Mouse (Mus musculus): ENCODE results near the gene Dip2b. TPM values are rescaled to one million over a fixed set of nuclear protein-coding genes. Genes with fewer than 3 reads are reported as not detected.

The Dip2b gene
- polyA plus RNA-seq, 1 experiment from 2014 or later: 11.0 TPM

GRCm38 (mm10) chr15:100145917-100146316 lies 107.5 kb downstream of the Dip2b start:
- 91% methylated on average over 3 of the region's 3 CpGs for WGBS
- Histone ChIP-seq H3K4me1 (peaks cover 14% of the 10 kb centered on the region; the same call in 1 of the 2 replicates), H3K36me3 (peaks cover 7% of the 10 kb centered on the region; the same call in 1 of the 2 replicates), H3K27me3 (no peaks in the 10 kb centered on the region), H3K9ac (no peak overlapping the region; the same call in 1 of the 2 replicates), H3K9me3 (no peaks in the 10 kb centered on the region), H3K27ac (no peak overlapping the region), H3K4me2 (replicated peaks) (no peak overlapping the region), H3K4me3 (no peak overlapping the region)
- no peak for ATAC-seq (ENCODE audit: low FRiP score, low read depth)

DNA sequence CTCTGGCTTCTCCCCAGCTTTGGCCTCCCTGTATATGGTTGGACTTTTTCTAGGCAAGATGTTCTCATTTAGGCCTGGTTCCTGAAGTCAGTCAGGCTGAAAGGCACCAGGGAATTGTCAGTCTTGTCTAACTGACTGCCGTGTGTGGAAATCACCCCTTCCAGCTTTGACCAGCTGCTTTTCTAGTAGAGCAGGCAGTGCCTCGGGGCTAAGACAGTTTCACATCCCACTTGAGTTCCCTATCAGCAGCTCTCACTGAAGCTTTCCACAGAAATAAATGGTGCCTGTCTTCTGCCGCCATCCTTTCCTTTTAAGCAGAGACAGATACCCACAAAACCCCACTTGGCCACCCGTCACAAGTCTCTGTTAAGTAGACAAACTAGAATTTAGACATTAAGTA lies 112.1 kb downstream of the Dip2b start:
- Histone ChIP-seq H3K4me3 (no peak overlapping the region), H3K9ac (no peak overlapping the region), H3K27me3 (no peaks in the 10 kb centered on the region), H3K4me2 (replicated peaks) (no peak overlapping the region), H3K36me3 (peaks cover 19% of the 10 kb centered on the region), H3K27ac (no peak overlapping the region; the same call in 1 of the 2 replicates), H3K4me1 (peaks cover 10% of the 10 kb centered on the region; the same call in 1 of the 2 replicates), H3K9me3 (no peaks in the 10 kb centered on the region)
- 72% methylated on average over 4 of the region's 4 CpGs for WGBS
- ATAC-seq (ENCODE audit: low FRiP score, low read depth): no peak

GRCm38 (mm10) chr15:100152321-100152720 lies 113.9 kb downstream of the Dip2b start:
- H3K9me3 ChIP-seq: no peaks in the 10 kb centered on the region
- no peak overlapping the region for H3K27ac ChIP-seq
- H3K36me3 ChIP-seq: peaks cover 36% of the 10 kb centered on the region
- H3K4me2 ChIP-seq (replicated peaks): no peak overlapping the region
- no peaks in the 10 kb centered on the region for H3K27me3 ChIP-seq
- H3K4me1 ChIP-seq: peaks cover 10% of the 10 kb centered on the region; the same call in 1 of the 2 replicates
- H3K9ac ChIP-seq: no peak overlapping the region
- H3K4me3 ChIP-seq: no peak overlapping the region
- 92% methylated on average over 3 of the region's 3 CpGs for WGBS
- ATAC-seq (ENCODE audit: low FRiP score, low read depth): no peak

- no peak overlapping the region for H3K27ac ChIP-seq
- H3K36me3 ChIP-seq: peaks cover 39% of the 10 kb centered on the region
- H3K4me3 ChIP-seq: no peak overlapping the region
- no peak overlapping the region for H3K4me2 ChIP-seq (replicated peaks)
- no peak overlapping the region for H3K9ac ChIP-seq
- no peaks in the 10 kb centered on the region for H3K9me3 ChIP-seq
- WGBS: 76% methylated on average over 3 of the region's 3 CpGs
- peaks cover 10% of the 10 kb centered on the region; the same call in 1 of the 2 replicates for H3K4me1 ChIP-seq
- no peak for ATAC-seq (ENCODE audit: low FRiP score, low read depth)
- no peaks in the 10 kb centered on the region for H3K27me3 ChIP-seq
Observed at GRCm38 (mm10) chr15:100153024-100153423, 114.6 kb downstream of the Dip2b start.

DNA sequence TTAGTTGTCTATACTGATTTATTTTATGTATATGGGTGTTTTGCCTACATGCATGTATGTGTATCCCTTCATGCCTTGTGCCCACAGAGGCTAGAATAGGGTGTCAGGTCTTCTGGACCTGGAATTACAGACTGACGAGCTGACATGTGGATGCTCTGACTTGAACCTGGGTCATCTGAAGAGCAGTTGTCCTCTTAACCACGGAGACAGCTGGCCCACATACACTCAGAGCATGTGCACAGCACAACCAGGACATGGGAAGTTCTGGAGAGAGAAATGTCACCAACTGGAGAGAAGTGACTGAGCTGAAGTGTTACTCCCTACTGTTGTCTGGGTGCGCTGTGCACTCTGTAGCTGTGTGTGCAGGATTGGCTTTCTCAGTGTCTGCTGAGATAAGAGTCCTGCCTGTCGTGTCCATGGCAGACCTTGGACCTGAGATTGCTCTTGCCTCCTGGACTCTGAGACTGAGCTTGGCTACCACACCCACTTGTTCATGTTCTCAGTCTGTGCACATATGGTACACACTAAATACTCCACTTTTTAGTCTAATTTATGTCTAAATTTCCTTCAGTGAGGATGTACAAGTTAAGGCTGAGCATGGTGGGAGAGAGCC lies 117.7 kb downstream of the Dip2b start:
- Histone ChIP-seq H3K4me1 (no peaks in the 10 kb centered on the region), H3K36me3 (peaks cover 53% of the 10 kb centered on the region), H3K9ac (no peak overlapping the region), H3K27me3 (no peaks in the 10 kb centered on the region), H3K4me2 (replicated peaks) (no peak overlapping the region), H3K4me3 (no peak overlapping the region), H3K9me3 (no peaks in the 10 kb centered on the region), H3K27ac (no peak overlapping the region)
- 91% methylated on average over 4 of the region's 4 CpGs for WGBS
- no peak for ATAC-seq (ENCODE audit: low FRiP score, low read depth)

- Histone ChIP-seq H3K27ac (peak overlapping the region; percentile 49; the same call in 1 of the 2 replicates), H3K9ac (no peak overlapping the region), H3K27me3 (no peaks in the 10 kb centered on the region), H3K9me3 (no peaks in the 10 kb centered on the region), H3K4me2 (replicated peaks) (no peak overlapping the region), H3K4me1 (no peaks in the 10 kb centered on the region), H3K4me3 (no peak overlapping the region), H3K36me3 (peaks cover 57% of the 10 kb centered on the region)
- ATAC-seq (ENCODE audit: low FRiP score, low read depth): no peak
- WGBS: 83% methylated on average over 10 of the region's 10 CpGs
Observed at GRCm38 (mm10) chr15:100156781-100157470, 118.5 kb downstream of the Dip2b start.

GRCm38 (mm10) chr15:100158985-100159384 lies 120.5 kb downstream of the Dip2b start:
- Histone ChIP-seq H3K4me3 (no peak overlapping the region), H3K27me3 (no peaks in the 10 kb centered on the region), H3K9ac (no peak overlapping the region), H3K9me3 (no peaks in the 10 kb centered on the region), H3K4me2 (replicated peaks) (no peak overlapping the region), H3K27ac (no peak overlapping the region), H3K4me1 (no peaks in the 10 kb centered on the region), H3K36me3 (peaks cover 69% of the 10 kb centered on the region)
- no peak for ATAC-seq (ENCODE audit: low FRiP score, low read depth)
- WGBS: 88% methylated on average over 10 of the region's 10 CpGs

GRCm38 (mm10) chr15:100161747-100162280 lies 123.3 kb downstream of the Dip2b start:
- Histone ChIP-seq H3K4me3 (no peak overlapping the region), H3K36me3 (peaks cover 50% of the 10 kb centered on the region), H3K4me2 (replicated peaks) (no peak overlapping the region), H3K9me3 (no peaks in the 10 kb centered on the region), H3K27me3 (no peaks in the 10 kb centered on the region), H3K27ac (no peak overlapping the region), H3K9ac (no peak overlapping the region), H3K4me1 (no peaks in the 10 kb centered on the region)
- WGBS: 75% methylated on average over 6 of the region's 6 CpGs
- ATAC-seq (ENCODE audit: low FRiP score, low read depth): no peak

GRCm38 (mm10) chr15:100163381-100164051 lies 125.1 kb downstream of the Dip2b start:
- ATAC-seq (ENCODE audit: low FRiP score, low read depth): no peak
- no peak overlapping the region for H3K4me3 ChIP-seq
- H3K36me3 ChIP-seq: peaks cover 46% of the 10 kb centered on the region
- H3K27ac ChIP-seq: no peak overlapping the region
- no peaks in the 10 kb centered on the region for H3K27me3 ChIP-seq
- no peak overlapping the region for H3K4me2 ChIP-seq (replicated peaks)
- peaks cover 2% of the 10 kb centered on the region; the same call in 1 of the 2 replicates for H3K4me1 ChIP-seq
- WGBS: 65% methylated on average over 3 of the region's 3 CpGs
- H3K9me3 ChIP-seq: no peaks in the 10 kb centered on the region
- H3K9ac ChIP-seq: no peak overlapping the region; the same call in 1 of the 2 replicates

GRCm38 (mm10) chr15:100166464-100166863 lies 128.0 kb downstream of the Dip2b start:
- peaks cover 5% of the 10 kb centered on the region for H3K4me1 ChIP-seq
- H3K27ac ChIP-seq: no peak overlapping the region
- no peaks in the 10 kb centered on the region for H3K27me3 ChIP-seq
- H3K9me3 ChIP-seq: no peaks in the 10 kb centered on the region
- H3K4me2 ChIP-seq (replicated peaks): no peak overlapping the region
- peaks cover 57% of the 10 kb centered on the region for H3K36me3 ChIP-seq
- no peak overlapping the region for H3K9ac ChIP-seq
- WGBS: 87% methylated on average over 3 of the region's 3 CpGs
- no peak overlapping the region for H3K4me3 ChIP-seq
- no peak for ATAC-seq (ENCODE audit: low FRiP score, low read depth)

GRCm38 (mm10) chr15:100167791-100168190 lies 129.3 kb downstream of the Dip2b start:
- Histone ChIP-seq H3K27me3 (no peaks in the 10 kb centered on the region), H3K4me1 (peaks cover 5% of the 10 kb centered on the region), H3K4me3 (no peak overlapping the region), H3K27ac (peak overlapping the region; percentile 61), H3K4me2 (replicated peaks) (no peak overlapping the region), H3K36me3 (peaks cover 57% of the 10 kb centered on the region), H3K9ac (no peak overlapping the region), H3K9me3 (no peaks in the 10 kb centered on the region)
- WGBS: 75% methylated on average over 6 of the region's 6 CpGs
- ATAC-seq (ENCODE audit: low FRiP score, low read depth): no peak

- no peak for ATAC-seq (ENCODE audit: low FRiP score, low read depth)
- peaks cover 59% of the 10 kb centered on the region for H3K36me3 ChIP-seq
- H3K27ac ChIP-seq: peak overlapping the region; percentile 61
- no peak overlapping the region for H3K9ac ChIP-seq
- H3K4me1 ChIP-seq: peaks cover 5% of the 10 kb centered on the region
- H3K4me2 ChIP-seq (replicated peaks): no peak overlapping the region
- no peaks in the 10 kb centered on the region for H3K27me3 ChIP-seq
- WGBS: 52% methylated on average over 8 of the region's 8 CpGs
- no peak overlapping the region for H3K4me3 ChIP-seq
- no peaks in the 10 kb centered on the region for H3K9me3 ChIP-seq
Observed at GRCm38 (mm10) chr15:100168191-100168606, 129.7 kb downstream of the Dip2b start.

All from limb, embryonic 13.5 days (tissue).